ENCODE assay signal across 8 mouse cellular contexts in the genomic region with DNA sequence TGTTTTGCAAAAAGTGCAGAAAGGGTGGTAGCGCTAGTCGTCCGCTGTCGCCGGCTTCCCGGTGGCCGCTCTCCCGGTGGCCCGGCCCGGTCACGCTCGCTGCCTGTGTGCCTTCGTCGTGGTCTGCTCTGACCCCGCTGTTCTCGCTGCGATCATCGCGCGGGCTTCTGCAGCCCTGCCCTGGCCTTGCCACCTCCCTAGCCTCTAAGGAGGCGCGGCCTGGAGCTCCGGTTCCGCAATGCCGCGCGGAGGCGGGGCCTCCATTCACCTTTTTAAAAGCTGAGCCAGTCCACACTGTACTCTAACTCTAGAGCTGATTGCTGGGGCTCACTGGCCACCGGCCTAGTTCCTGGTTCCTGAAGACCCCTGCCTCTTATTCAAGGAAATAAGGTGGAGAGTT. TPM values are rescaled to one million over a fixed set of nuclear protein-coding genes. Genes with fewer than 3 reads are reported as not detected.
A peak's percentile ranks its signal among the peaks of the same experiment; 100 is the strongest.
DNase-seq lines count a peak whose midpoint lies in the region; ATAC-seq and TF ChIP-seq lines count a peak whose summit lies in the region.

No protein-coding gene starts in this region.

- no peaks in the 10 kb centered on the region for H3K36me3 ChIP-seq in intestine, postnatal 0 days (ENCODE audit: control insufficient read depth, insufficient read depth)
- H3K36me3 ChIP-seq in lung, embryonic 14.5 days (ENCODE audit: insufficient read depth): 0 out of 2 replicates have a peak, but pooled peaks cover 7% of the 10 kb centered on the region
- H3K36me3 ChIP-seq in neural tube, embryonic 15.5 days: 0 out of 2 replicates have a peak, but pooled peaks cover 2% of the 10 kb centered on the region

- H3K4me3 ChIP-seq in intestine, postnatal 0 days (ENCODE audit: low read depth, low read length): peak overlapping the region; percentile 38
- peak overlapping the region; percentile 43 for H3K4me3 ChIP-seq in lung, embryonic 14.5 days (ENCODE audit: low read depth, low read length)
- peak overlapping the region; percentile 40 for H3K4me3 ChIP-seq in neural tube, embryonic 15.5 days (replicated peaks)

- no peak overlapping the region for H3K27ac ChIP-seq in intestine, postnatal 0 days (ENCODE audit: low read depth, low read length)
- H3K27ac ChIP-seq in lung, embryonic 14.5 days (ENCODE audit: low read depth): peak overlapping the region; percentile 46; the same call in 1 of the 2 replicates
- H3K27ac ChIP-seq in neural tube, embryonic 15.5 days (replicated peaks): no peak overlapping the region

- no peaks in the 10 kb centered on the region for H3K9me3 ChIP-seq in intestine, postnatal 0 days (ENCODE audit: control insufficient read depth)
- no peaks in the 10 kb centered on the region for H3K9me3 ChIP-seq in lung, embryonic 14.5 days (ENCODE audit: low read depth, low read length)
- no peaks in the 10 kb centered on the region for H3K9me3 ChIP-seq in neural tube, embryonic 15.5 days (replicated peaks)

- H3K4me2 ChIP-seq in intestine, postnatal 0 days (replicated peaks; ENCODE audit: low read depth): peak overlapping the region; percentile 75
- H3K4me2 ChIP-seq in lung, embryonic 14.5 days: peak overlapping the region; percentile 74
- peak overlapping the region; percentile 71 for H3K4me2 ChIP-seq in neural tube, embryonic 15.5 days

- H3K27me3 ChIP-seq in intestine, postnatal 0 days (replicated peaks; ENCODE audit: control insufficient read depth, insufficient read depth, low read length): no peaks in the 10 kb centered on the region
- no peaks in the 10 kb centered on the region for H3K27me3 ChIP-seq in lung, embryonic 14.5 days (ENCODE audit: insufficient read depth, low read length)
- H3K27me3 ChIP-seq in neural tube, embryonic 15.5 days (replicated peaks): no peaks in the 10 kb centered on the region

- no peak for TF ChIP-seq CTCF in intestine, postnatal 0 days (IDR thresholded peaks at IDR 0.05; ENCODE audit: low read depth)
- no peak for TF ChIP-seq CTCF in lung, embryonic 14.5 days (IDR thresholded peaks at IDR 0.05; ENCODE audit: low read depth)

- no peaks in the 10 kb centered on the region for H3K4me1 ChIP-seq in intestine, postnatal 0 days (replicated peaks; ENCODE audit: control insufficient read depth, insufficient read depth, low read length)
- H3K4me1 ChIP-seq in lung, embryonic 14.5 days (ENCODE audit: insufficient read depth): peaks cover 2% of the 10 kb centered on the region; the same call in 1 of the 2 replicates
- H3K4me1 ChIP-seq in neural tube, embryonic 15.5 days: peaks cover 10% of the 10 kb centered on the region

- ATAC-seq in intestine, postnatal 0 days: peak; percentile 93
- peak; percentile 91 for ATAC-seq in lung, embryonic 14.5 days (ENCODE audit: insufficient read depth)
- ATAC-seq in neural tube, embryonic 15.5 days (ENCODE audit: low FRiP score): peak; percentile 59; the same call in 1 of the 2 replicates

- H3K9ac ChIP-seq in intestine, postnatal 0 days (ENCODE audit: low read depth, low read length): peak overlapping the region; percentile 43
- peak overlapping the region; percentile 71 for H3K9ac ChIP-seq in lung, embryonic 14.5 days
- H3K9ac ChIP-seq in neural tube, embryonic 15.5 days (replicated peaks): peak overlapping the region; percentile 48

- WGBS in intestine, postnatal 0 days: under 1% methylated on average over 29 of the region's 29 CpGs
- 2% methylated on average over 29 of the region's 29 CpGs for WGBS in lung, embryonic 14.5 days
- 2% methylated on average over 29 of the region's 29 CpGs for WGBS in neural tube, embryonic 15.5 days

- DNase-seq in right cerebral cortex, postnatal 14 days: peak; percentile 30
- no peak for DNase-seq in right cerebral cortex, postnatal 36 days (ENCODE audit: low spot score in 2 of 2)
- DNase-seq in embryo, embryonic 10.5 days (ENCODE audit: low spot score): peak; percentile 82
- DNase-seq in heart, adult 11 months: peak; percentile 97
- peak; percentile 74 for DNase-seq in lung, embryonic 14.5 days
- DNase-seq in thymus, postnatal 4 days: peak; percentile 60

RNA-seq across cellular contexts. Expression of a gene that starts 22.2 kb away (rescaled TPM):
- 0.05 TPM in 1 of 2 replicates, not detected in the other for polyA plus RNA-seq in intestine, postnatal 0 days (2015; fragmentation: Nextera tagmentation; extraction: Ambion mirVana)
- polyA plus RNA-seq in lung, embryonic 14.5 days (2014; fragmentation: Nextera tagmentation; extraction: Ambion mirVana): 0.38 and 0.41 TPM in 2 replicates
- polyA plus RNA-seq in neural tube, embryonic 15.5 days (2015; fragmentation: Nextera tagmentation; extraction: Ambion mirVana): 0.38 and 0.49 TPM in 2 replicates

RNA-seq across cellular contexts. Expression of a gene that starts 23.3 kb away (rescaled TPM):
- 9.5 and 10.7 TPM in 2 replicates for polyA plus RNA-seq in intestine, postnatal 0 days (2015; fragmentation: Nextera tagmentation; extraction: Ambion mirVana)
- 18.0 and 21.5 TPM in 2 replicates for polyA plus RNA-seq in lung, embryonic 14.5 days (2014; fragmentation: Nextera tagmentation; extraction: Ambion mirVana)
- polyA plus RNA-seq in neural tube, embryonic 15.5 days (2015; fragmentation: Nextera tagmentation; extraction: Ambion mirVana): 0.54 and 2.6 TPM in 2 replicates

RNA-seq across cellular contexts. Expression of a gene that starts 47.2 kb away (rescaled TPM):
- 11.1 and 12.2 TPM in 2 replicates for polyA plus RNA-seq in intestine, postnatal 0 days (2015; fragmentation: Nextera tagmentation; extraction: Ambion mirVana)
- 41.2 and 43.6 TPM in 2 replicates for polyA plus RNA-seq in lung, embryonic 14.5 days (2014; fragmentation: Nextera tagmentation; extraction: Ambion mirVana)
- 41.0 and 42.8 TPM in 2 replicates for polyA plus RNA-seq in neural tube, embryonic 15.5 days (2015; fragmentation: Nextera tagmentation; extraction: Ambion mirVana)

Comparison
In these comparisons a context has a peak if more than half of its experiments do, and no peak if none do; other contexts are left out.
1. DNase-seq: peak in right cerebral cortex, postnatal 14 days (single experiment), embryo, embryonic 10.5 days (single experiment), heart, adult 11 months (single experiment), lung, embryonic 14.5 days (single experiment) and thymus, postnatal 4 days (single experiment); none in right cerebral cortex, postnatal 36 days (0 of 2).
2. Peak in every context shown above with its lines, with median percentiles within 50 percentile points of each other: ATAC-seq, H3K4me2 ChIP-seq, H3K4me3 ChIP-seq and H3K9ac ChIP-seq.